Mouse (Mus musculus): ENCODE measurements around the gene 2010111I01Rik. TPM values are rescaled to one million over a fixed set of nuclear protein-coding genes. Genes with fewer than 3 reads are reported as not detected.

The 2010111I01Rik gene
- total RNA-seq, 4 experiments from 2014 or later = 88.7 to 271 (median 175) TPM

- no peak for DNase-seq
Measured at GRCm38 (mm10) chr13:63115187-63115784, 150.6 kb downstream of the 2010111I01Rik start.

GRCm38 (mm10) chr13:63117495-63118184 lies 152.9 kb downstream of the 2010111I01Rik start:
- DNase-seq = no peak

GRCm38 (mm10) chr13:63118682-63119081 lies 154.0 kb downstream of the 2010111I01Rik start:
- DNase-seq = no peak

- no peak for DNase-seq
Measured at GRCm38 (mm10) chr13:63120296-63120695, 155.6 kb downstream of the 2010111I01Rik start.

- DNase-seq = no peak
Measured at GRCm38 (mm10) chr13:63121747-63122146, 157.1 kb downstream of the 2010111I01Rik start.

- DNase-seq = no peak
Measured at GRCm38 (mm10) chr13:63126206-63126605, 161.5 kb downstream of the 2010111I01Rik start.

GRCm38 (mm10) chr13:63127516-63127915 lies 162.8 kb downstream of the 2010111I01Rik start:
- no peak for DNase-seq

GRCm38 (mm10) chr13:63134879-63135421 lies 170.3 kb downstream of the 2010111I01Rik start:
- DNase-seq = no peak

GRCm38 (mm10) chr13:63135994-63136393 lies 171.3 kb downstream of the 2010111I01Rik start:
- DNase-seq = no peak

- DNase-seq = no peak
Measured at GRCm38 (mm10) chr13:63136775-63137174, 172.1 kb downstream of the 2010111I01Rik start.

- DNase-seq = no peak
Measured at GRCm38 (mm10) chr13:63138376-63139048, 173.8 kb downstream of the 2010111I01Rik start.

- no peak for DNase-seq
Measured at GRCm38 (mm10) chr13:63139463-63140226, 175.0 kb downstream of the 2010111I01Rik start.

- DNase-seq = no peak
Measured at GRCm38 (mm10) chr13:63140784-63141183, 176.1 kb downstream of the 2010111I01Rik start.

- DNase-seq = no peak
Measured at GRCm38 (mm10) chr13:63141275-63141674, 176.6 kb downstream of the 2010111I01Rik start.

GRCm38 (mm10) chr13:63146604-63147188 lies 182.0 kb downstream of the 2010111I01Rik start:
- no peak for DNase-seq

- no peak for DNase-seq
Measured at GRCm38 (mm10) chr13:63148157-63148556, 183.5 kb downstream of the 2010111I01Rik start.

- no peak for DNase-seq
Measured at GRCm38 (mm10) chr13:63150470-63151020, 185.9 kb downstream of the 2010111I01Rik start.

GRCm38 (mm10) chr13:63151028-63151738 lies 186.5 kb downstream of the 2010111I01Rik start:
- DNase-seq = no peak

- no peak for DNase-seq
Measured at GRCm38 (mm10) chr13:63152498-63152897, 187.8 kb downstream of the 2010111I01Rik start.

- no peak for DNase-seq
Measured at GRCm38 (mm10) chr13:63153397-63153796, 188.7 kb downstream of the 2010111I01Rik start.
